Mouse (Mus musculus): Measurements from ENCODE around the gene Fat1.

- TF ChIP-seq CTCF (IDR thresholded peaks at IDR 0.05): no peak
- no peak for TF ChIP-seq POLR2A (IDR thresholded peaks at IDR 0.05; ENCODE audit: insufficient read depth, low read depth, low read length)
- TF ChIP-seq EP300 (IDR thresholded peaks at IDR 0.05; ENCODE audit: insufficient read depth, low read depth, low read length): no peak
These were observed 76.5 kb downstream of the Fat1 start for GRCm38 (mm10) chr8:45011774-45012173.
